Mouse (Mus musculus): ENCODE measurements around the gene Vti1a.

Vti1a gene

GRCm38 (mm10) chr19:55556168-55556999 is 240.3 kb downstream of the Vti1a start:
- in situ Hi-C loops (cut with MboI, MseI), result no loop called here

- in situ Hi-C loops (cut with MboI, MseI), result no loop called here
Measured at GRCm38 (mm10) chr19:55559331-55559730, 243.2 kb downstream of the Vti1a start.

GRCm38 (mm10) chr19:55560088-55560682 is 244.1 kb downstream of the Vti1a start:
- in situ Hi-C loops (cut with MboI, MseI), result no loop called here

GRCm38 (mm10) chr19:55561469-55561868 is 245.4 kb downstream of the Vti1a start:
- in situ Hi-C loops (cut with MboI, MseI), result no loop called here

GRCm38 (mm10) chr19:55562487-55563147 is 246.5 kb downstream of the Vti1a start:
- in situ Hi-C loops (cut with MboI, MseI), result no loop called here

- in situ Hi-C loops (cut with MboI, MseI), result no loop called here
Measured at GRCm38 (mm10) chr19:55563148-55563651, 247.1 kb downstream of the Vti1a start.

GRCm38 (mm10) chr19:55564104-55564938 is 248.2 kb downstream of the Vti1a start:
- in situ Hi-C loops (cut with MboI, MseI), result no loop called here

- in situ Hi-C loops (cut with MboI, MseI), result no loop called here
Measured at GRCm38 (mm10) chr19:55565111-55565510, 249.0 kb downstream of the Vti1a start.

- in situ Hi-C loops (cut with MboI, MseI), result no loop called here
Measured at GRCm38 (mm10) chr19:55565523-55566369, 249.7 kb downstream of the Vti1a start.

- in situ Hi-C loops (cut with MboI, MseI), result no loop called here
Measured at GRCm38 (mm10) chr19:55569114-55569513, 253.0 kb downstream of the Vti1a start.

GRCm38 (mm10) chr19:55569894-55570293 is 253.8 kb downstream of the Vti1a start:
- in situ Hi-C loops (cut with MboI, MseI), result no loop called here

- in situ Hi-C loops (cut with MboI, MseI), result no loop called here
Measured at GRCm38 (mm10) chr19:55570520-55571296, 254.6 kb downstream of the Vti1a start.

GRCm38 (mm10) chr19:55571486-55571885 is 255.4 kb downstream of the Vti1a start:
- in situ Hi-C loops (cut with MboI, MseI), result no loop called here

- in situ Hi-C loops (cut with MboI, MseI), result no loop called here
Measured at GRCm38 (mm10) chr19:55577306-55578042, 261.4 kb downstream of the Vti1a start.

GRCm38 (mm10) chr19:55578094-55579085 is 262.3 kb downstream of the Vti1a start:
- in situ Hi-C loops (cut with MboI, MseI), result no loop called here

GRCm38 (mm10) chr19:55579310-55579709 is 263.2 kb downstream of the Vti1a start:
- in situ Hi-C loops (cut with MboI, MseI), result no loop called here

GRCm38 (mm10) chr19:55580152-55580551 is 264.1 kb downstream of the Vti1a start:
- in situ Hi-C loops (cut with MboI, MseI), result no loop called here

GRCm38 (mm10) chr19:55580667-55581066 is 264.6 kb downstream of the Vti1a start:
- in situ Hi-C loops (cut with MboI, MseI), result no loop called here
